Mouse (Mus musculus) thymus, postnatal 14 days (tissue): ENCODE measurements around the gene Atp13a4.

Experiments
- DNase-seq: peaks from one replicate; pipeline ENCODE4 v3.0.0; 2021

The Atp13a4 gene

DNA sequence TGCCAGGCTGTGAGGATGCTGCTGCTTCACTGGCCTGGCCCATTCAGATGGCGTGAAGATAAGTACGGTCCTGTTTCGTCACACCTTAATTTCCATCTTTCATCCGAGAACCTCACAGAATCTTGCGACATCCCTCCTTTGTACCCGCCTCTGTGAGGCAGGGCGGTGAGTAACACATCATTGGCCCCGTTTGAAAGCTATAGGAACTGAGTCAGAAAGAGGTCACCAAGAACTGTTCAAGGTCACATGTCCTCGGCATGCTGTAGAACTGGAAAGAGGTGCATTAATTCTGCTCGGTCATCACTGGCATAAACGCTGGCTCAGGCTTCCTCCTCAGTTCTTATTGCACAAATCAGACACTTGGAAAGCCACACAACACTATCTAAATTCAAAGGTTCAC lies at the start of gene Atp13a4:
Gene Atp13a4 (minus strand): TSS at position 36 of the 400 bp plus-strand sequence.
- no peak for DNase-seq

DNA sequence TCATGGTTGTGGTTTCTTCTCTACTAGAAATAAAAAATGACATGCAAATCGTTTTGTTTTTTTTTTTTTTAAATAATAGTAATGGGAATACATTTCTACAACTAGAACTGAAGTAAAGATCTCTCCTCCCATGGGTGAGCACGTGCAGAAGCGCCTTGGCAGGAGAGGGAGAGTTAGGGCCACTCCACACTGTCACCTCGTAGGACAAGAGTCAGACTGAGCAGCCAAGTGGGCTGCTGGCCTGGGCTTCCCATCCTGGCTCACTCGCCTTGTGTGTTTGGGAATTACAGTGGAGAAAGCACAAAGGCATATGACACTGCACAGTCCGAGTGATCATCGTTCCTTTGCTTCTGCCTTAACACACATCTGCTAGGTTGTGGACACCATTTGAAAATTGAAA lies 47.5 kb upstream of the Atp13a4 start:
- DNase-seq = no peak

DNA sequence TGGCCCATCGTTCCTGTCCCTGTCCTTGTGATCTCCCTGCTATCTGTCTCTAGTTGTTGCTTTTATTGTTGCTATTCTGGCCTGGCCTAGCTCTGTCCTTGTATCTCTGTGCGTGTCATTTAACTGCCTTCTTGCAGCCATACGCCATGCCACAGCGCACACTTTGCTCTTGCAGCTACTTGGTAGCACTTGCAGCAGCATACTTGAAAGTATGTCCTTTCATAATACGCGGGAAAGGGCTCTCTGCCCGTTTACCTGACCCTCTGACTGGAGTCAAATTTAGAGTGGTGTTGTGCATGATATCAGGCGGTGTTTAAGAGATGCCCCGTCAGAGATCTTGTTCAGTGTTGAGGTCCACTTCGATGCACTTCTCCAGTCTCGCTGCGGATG lies 35.1 kb upstream of the Atp13a4 start:
- DNase-seq = peak; percentile 14

DNA sequence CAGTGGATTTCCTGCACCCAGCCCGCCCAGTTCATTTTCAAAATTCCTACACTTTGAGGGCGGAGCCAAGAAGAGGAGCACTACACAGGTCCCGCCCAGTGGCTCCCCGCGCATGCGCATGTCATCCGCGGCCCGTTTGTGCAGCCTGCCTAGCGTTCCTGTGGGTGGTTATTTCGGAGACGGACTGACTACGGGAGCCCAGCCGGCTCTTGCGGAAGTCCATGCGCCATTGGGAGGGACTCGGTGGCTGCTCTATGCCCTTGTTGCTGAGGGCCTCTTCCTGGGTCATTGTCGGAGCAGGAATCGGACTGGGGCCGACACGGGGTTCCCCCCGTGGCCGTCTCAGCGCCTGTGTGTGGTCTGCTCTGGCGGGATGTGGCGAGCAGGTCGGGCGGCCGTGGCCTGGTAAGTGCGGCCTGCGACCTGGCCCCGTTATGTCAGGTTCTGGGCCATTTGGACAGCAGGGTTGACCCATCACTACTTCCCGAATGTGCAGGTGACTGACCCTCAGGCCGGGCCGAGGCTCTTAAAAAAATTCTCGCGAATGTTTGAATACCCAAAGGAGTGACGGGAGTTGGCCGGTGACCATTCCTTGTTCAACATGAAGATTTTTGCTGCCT lies 34.6 kb upstream of the Atp13a4 start, which contains the start of gene Opa1:
Gene Opa1 (plus strand): TSS at position 168 of the 620 bp plus-strand sequence.
- DNase-seq = peak; percentile 96

DNA sequence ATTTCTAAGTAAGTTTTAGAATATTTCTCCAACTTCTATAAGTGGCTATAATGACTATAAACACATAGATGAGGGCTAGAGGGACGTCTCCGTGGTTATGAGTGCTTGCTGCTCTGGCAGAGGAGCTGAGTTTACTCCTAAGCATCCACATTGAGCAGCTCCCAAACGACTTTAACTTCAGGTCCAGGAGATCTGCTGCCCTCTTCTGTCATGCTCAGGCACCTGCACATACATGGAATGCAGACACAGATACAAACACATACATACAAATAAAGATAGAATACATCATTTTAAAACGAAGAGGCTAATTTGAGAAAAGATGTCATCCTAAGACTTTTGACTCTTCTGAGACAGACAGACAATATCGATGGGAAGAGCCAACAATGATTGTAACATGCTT lies 31.0 kb upstream of the Atp13a4 start:
- DNase-seq = peak; percentile 6

DNA sequence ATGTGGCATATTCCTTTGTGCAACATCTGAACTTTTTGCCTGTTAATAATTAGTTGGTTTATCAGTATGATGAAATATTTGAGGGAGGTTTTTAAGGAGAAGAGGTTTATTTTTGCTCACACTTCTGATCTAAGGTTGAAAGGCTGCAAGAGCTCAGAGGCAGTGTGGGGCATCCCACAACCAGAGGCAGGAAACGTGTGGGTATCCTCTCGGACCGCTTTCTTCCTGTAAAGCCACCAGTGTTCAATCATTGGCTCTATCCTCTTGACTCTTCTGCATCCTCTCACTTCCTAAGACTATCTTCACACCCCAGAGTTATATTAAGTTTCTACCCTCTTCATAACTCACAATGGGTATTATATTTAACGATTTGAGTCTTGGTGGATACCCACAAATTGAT lies 29.3 kb upstream of the Atp13a4 start:
- DNase-seq = no peak

DNA sequence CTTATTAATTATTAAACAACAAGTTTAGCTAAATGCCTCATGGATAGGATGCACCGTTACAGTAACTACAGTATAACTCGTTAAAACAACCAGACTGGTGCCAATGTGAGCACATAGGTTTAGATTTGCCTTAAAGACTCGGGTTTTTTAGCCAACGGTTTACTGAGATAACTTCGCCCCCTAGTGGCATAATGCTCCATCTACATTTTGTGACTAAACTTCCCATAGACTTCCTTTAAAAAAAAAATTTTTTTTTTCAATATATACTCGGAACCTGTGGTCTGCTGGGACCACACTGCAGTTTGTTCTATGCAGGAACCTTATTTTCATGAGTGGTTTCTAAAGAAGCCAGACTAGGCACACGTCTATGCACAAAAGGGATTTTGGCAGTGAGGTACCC lies 16.2 kb upstream of the Atp13a4 start:
- peak; percentile 36 for DNase-seq

DNA sequence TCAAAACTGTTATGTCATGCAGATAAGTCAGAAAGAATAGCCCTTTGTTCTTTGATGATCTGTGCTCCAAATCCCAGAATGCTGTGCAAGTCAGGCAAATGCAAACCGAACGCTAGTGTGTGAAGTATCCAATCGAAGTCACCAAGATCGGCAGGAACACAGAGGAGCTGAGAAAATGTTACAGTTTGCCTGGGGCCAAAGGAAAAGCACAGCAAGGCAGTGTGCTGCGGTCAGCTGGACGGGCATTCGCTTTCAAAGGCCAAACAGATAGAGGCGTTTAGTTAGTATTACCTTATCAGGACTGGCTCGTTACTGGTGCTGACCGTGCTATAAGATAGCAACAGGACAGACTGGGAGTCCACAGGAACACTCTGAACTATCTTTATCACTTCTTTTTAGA lies 15.8 kb upstream of the Atp13a4 start:
- no peak for DNase-seq

DNA sequence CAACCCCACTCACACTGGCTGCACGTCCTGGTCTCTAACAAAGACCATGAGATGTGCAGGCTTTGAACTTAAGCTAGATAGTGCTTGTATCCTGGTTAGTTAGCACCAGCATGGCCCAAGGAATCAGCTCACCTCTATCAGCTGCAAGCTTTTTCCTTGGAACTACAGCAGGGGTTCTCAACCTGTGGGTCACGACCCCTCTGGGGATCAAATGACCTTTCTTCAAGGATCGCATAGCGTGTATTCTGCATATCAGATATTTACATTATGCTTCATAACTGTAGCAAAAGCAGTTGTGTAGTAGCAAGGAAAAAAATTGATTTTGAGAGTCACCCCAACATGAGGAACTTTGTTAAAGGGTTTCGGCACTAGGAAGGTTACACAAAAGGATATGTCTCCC lies 15.0 kb upstream of the Atp13a4 start:
- DNase-seq = no peak

DNA sequence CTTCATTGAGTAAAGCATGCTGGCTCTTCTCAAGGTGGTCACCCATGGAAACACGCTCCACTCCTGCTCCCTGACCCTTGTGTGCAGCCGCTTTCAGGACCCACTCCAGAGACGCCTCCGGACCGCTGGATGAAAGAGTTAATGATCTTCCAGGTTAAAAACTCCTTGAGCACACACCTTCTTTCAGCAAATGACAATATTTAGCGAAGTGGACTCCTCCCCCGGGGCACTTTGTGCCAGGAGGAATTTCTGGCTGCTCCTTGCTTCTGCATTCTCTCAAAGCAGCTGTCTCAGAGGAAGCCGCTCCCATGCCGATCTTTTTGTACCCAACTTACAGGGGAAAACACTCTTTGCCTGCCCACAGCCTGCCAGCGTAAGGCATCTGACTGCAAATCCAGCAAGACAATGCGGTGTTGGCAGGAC lies 3.4 kb downstream of the Atp13a4 start:
- no peak for DNase-seq

DNA sequence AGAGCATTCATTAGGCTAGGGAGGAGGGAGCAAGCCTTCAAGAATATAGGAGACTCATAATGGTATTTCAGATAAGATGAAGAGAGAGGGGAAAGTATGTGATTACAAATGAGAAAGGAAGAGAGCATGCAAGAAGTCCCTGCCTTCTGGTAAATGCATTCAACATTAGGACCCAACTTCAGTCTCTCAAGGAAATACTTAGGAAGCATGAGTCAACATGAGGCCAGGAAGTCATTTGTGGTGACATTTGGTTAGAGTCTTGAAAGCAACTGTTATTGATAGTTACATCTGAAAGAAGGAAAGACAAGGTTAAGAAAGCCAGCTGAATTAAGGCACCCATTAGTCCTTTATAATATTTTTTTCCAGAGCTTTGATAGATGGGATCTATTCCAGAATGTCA lies 4.8 kb downstream of the Atp13a4 start:
- DNase-seq = no peak

DNA sequence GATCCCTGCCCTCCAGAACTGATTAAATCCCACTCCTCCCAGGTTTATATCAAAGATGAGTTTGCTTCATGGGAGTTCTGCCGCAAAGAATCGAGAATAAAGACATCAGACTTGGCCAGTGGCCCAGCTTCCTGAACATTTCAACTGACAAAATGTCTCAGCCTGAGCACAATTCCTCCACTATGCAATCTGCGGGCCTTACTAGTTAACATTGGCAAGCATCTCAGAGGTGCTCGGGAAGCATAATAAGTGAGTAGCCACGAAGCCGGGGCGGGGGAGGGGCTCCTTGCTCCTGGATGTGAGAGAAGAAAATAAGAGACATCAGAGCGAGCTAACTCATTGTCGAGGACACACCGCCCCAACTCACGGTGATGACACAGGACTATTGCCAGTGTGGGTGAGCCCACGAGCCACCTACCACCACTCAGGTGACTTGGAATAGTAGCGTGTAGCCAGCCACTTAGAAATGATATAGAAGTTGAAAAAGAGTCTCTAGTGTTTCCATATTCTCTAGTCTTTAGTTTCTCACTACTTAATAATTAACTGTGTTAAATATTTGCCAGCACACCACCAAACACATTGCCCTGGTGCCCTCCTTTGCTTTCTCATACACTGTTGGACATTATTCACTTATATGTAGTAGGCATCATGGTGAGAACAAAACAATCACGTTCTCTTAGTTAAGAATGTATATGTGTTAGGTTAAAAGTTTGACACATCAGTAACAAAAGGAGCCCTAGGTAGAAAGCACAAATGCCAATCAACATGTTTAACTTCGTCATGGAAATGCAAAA lies 8.1 kb downstream of the Atp13a4 start:
- no peak for DNase-seq

DNA sequence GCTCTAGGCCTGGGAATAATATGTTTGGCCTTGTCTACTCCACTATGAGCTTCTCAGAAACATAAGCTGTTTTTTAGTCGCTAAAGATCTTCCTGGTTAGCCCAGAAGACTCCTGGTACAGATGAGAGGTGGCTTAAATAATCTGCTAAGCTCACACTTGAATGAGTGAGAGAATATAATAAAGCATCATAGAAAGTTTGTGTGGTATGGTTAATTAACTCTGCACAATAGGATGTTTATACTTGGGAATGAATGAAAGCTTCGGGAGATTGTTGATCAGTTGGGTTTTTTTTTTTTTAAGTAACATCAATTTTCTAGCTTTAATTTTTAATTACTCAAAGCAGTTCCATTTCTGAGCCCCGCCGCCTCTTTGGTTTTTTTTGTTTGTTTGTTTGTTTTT lies 8.8 kb downstream of the Atp13a4 start:
- no peak for DNase-seq

DNA sequence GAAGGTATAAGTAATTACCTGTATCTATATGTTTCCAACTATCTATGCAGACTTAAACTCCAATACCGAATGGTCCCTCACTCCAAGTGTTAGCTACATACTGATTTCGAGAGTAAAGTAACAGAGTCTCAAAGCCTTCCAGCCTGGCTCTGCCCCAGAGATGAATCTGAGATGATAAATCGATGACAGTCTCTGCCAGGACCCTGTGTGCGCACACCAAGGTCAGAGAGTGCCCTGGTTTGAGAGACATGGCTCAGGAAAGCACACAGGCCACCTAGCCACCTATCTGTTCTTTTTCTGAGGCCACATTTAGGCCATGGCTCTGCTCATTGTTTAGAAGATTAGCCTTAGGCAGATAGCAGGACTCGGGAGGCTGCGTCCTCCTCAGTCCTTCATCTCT lies 11.0 kb downstream of the Atp13a4 start:
- DNase-seq = no peak

DNA sequence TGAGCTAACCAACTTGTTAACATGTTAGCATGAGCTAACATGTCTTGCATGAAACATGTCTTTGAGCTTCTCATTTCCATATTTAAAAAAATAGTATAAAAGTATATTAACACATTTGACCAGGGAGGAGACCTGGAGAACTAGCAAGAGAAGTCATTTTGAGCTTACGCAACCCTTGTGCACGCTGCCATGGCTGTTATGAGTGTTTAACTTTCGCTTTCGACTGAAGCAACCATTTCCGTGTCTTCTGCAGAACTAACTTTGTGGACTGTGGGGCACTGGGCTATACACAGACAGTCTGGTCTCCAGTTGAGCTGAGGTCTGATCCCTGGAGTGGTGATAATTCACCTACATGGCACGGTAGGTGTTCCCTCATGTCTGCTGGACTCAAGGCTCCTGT lies 17.6 kb downstream of the Atp13a4 start:
- no peak for DNase-seq

DNA sequence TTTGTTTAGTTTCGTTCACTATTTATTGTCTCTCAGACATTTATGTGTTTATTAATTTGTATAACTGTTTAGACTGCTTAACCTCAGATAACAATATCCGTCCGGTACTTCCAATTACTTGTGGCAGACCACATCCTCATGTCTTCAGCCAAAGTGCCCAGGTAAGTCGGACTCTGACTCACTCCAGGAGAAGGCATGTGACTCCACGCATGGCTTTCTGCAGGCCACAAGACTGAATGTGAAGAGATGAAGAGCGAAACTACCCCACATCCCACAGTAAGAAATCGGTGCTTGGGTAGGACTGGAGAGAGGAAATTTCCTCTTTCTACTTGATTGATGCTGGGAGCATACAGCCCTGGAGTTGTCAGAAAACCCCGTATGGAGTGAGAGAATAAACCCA lies 18.1 kb downstream of the Atp13a4 start:
- DNase-seq = no peak

DNA sequence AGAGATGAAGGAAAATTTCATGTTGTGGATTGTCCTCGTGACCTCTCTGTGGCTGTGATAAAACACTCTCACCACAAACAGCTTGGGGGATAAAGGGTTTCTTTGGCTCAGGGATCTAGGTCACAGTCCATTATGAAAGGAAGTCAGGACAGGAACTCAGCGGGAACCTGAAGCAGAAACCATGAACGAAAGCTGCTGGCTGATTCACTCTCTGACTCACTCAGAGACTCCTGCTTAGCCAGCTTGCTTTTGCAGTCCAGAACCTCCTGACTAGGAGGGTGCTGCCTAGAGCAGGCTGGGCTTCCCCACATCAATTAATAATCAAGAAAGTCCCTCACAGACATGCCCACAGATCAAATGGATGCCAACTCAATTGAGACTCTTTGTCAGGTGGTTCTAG lies 32.2 kb downstream of the Atp13a4 start:
- DNase-seq = no peak

DNA sequence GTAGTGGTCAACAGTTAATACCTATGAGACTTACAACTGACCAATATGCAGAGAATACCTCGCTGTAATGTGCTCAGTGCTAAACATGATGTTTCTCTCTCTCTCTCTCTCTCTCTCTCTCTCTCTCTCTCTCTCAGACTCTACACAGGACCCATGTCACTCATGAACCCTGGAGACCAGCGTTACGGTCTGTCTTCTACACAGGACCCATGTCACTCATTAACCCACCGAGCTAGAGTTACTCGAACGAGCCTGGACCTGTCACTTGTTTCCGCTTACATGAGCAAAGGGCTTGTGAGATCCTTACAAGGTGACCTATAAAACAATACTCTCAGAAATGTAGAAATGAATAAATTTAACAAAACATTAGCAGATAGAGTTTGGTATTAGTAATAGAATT lies 33.9 kb downstream of the Atp13a4 start:
- no peak for DNase-seq

DNA sequence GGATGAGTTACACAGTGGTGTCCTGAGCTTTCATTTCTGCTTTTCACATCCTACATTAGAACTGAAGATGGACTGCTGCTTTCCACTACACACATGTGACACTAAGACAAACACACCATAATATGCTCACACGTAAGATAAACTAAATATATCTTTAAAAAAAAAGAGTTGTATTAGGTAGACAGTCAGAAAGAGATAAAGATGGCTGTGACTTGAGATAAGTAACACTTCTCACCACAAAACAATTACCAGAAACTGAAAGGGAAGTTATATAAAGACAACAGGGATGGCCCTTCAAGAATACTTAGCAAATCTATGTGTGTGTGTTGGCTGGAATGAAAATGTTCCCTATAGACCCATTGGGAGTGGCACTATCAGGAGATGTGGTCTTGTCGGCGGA lies 34.8 kb downstream of the Atp13a4 start:
- no peak for DNase-seq

DNA sequence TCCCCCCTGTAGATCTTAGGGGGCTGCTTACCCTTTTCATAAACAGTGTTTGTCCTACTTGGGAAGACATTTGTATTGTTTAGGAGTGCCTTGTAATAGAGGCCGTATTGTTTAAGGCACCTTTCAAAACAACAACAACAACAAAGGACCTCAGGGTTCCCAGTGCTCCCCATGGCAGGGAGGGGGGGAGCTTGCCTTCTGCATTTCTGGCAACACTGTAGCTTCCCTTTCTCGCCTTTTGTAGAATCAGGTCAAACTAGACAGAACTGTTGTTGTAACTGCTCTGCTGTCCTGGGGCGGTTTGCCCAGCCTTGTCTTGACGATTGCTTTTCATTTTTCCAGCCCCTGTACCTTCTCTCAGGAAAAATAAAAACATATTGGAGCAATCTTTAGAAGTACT lies 40.0 kb downstream of the Atp13a4 start:
- no peak for DNase-seq

DNA sequence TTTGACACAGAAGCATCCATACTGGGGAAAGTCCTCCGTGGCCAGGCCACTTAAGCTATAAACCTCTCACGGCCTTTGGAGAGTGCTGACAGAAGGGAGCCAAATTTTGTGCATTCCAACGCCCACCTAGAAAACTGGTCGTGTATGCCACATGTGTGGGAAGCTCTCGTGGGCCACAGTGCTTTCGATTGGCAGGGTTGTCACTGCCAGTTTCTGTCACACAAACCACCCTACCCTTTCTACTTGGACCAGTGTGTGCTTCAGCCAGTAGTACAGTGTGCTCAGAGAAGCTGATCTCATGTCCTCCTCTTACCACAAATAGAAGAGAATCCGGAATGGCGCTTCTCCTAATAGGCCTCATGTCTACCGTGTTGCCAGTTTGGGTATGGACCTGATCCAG lies 40.5 kb downstream of the Atp13a4 start:
- no peak for DNase-seq

DNA sequence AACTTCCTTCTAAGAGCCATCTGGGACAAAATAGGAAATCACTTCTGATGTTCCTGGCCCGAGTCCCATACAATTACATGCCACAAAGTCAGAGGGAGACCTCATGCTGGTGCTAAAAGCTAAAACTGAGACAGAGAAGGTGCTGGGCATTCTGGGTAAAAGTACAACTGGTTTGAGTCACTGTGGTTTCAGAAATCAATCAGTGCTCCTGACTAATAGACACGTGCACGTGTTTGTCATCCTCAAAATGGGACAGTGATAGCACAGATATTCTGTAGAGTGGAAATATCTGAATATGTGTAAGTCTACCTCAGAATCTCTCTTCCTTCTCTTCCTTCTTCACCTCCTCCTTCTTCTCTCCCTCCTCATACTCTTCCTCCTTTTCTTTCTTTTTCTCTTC lies 53.6 kb downstream of the Atp13a4 start:
- DNase-seq = no peak

DNA sequence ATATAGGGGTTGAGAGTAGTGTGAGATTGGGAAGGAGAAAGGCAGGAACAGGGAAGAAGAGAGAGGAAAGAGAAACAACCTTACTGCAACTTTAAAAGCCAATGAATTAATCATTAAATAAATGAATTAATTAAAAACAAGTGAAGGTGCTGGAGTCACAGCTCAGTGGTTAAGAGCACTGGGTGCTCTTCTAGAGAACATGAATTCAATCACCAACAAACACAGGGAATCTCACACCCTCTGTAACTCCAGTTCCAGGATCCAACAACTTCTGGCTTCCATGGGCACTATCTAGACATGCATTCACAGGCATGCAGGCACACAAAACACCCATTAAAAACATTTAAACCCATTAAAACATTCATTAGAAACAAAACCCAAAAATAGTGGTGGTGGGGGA lies 63.2 kb downstream of the Atp13a4 start:
- DNase-seq = no peak

DNA sequence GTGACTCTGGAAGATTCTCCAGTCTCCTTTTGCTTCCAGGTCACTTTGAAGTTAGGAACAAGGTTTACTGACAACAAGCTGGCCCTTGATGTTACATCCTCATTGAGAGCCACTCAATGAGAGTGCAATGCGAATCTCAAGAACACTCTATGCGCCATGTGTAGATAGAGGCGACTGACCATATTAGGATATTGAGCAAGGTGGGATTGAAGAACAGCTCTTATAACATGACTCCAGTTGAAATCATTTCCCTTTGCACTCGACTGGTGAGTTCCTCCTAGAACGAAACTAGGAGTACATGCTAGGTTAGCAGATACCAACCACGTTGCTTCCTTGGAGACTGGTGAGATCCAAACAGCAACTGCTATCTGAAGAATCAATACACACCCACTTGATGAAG lies 64.3 kb downstream of the Atp13a4 start:
- DNase-seq = no peak

DNA sequence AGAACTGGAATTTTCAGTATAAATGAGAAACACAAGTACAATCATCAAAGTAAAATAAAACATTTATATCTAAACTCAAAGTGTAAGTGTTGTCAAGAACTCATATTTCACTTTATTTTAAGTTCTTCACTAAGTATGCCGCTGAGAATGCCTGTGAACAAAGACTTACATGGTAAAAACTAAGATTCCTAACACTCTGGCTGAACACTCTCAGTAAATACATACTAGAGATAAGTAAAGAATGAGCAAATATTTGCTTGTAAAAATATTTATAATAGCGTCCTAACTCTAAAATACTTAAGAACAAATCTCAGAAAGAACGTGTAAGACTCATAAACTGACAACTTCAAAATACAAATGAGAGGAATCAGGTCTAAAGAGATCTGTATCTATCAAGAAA lies 80.9 kb downstream of the Atp13a4 start:
- no peak for DNase-seq
